Mouse (Mus musculus) adrenal gland, postnatal 10 days (tissue): ENCODE measurements at regions not wholly inside any gene's neighbourhood (a gene's known extent, or its start where the extent isn't known, plus 50 kb on each side); places are given as distances from the start of the nearest gene placed in this dataset.
"Not testable (repeated sequence)": the region's sequence is repeated elsewhere in the genome, so short reads cannot be mapped to it uniquely, and the experiment has no call there.

Source experiments
- DNase-seq: peaks from one replicate; pipeline ENCODE4 v3.0.0; 2021; ENCODE audit warnings: mixed read lengths

DNA sequence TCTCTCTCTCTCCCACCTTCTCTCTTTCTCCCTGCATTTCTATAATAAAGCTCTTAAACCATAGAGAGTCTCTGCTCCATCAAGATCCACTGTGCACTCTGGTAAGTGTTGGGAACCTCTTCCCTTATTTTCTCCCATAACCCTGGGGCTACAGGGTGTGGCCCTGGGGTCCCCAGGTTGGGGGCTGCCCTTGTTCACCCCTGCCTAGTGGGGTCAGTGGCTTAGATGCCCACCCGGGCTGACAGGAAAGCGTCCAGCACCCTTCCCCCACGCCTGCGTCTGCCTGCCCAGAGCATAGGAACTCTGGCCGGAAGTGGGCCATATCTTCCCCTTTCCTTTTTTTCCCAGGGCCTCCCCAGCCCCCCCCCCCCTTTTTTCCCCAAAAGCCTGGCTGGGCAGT, 534.0 kb downstream of the Hdgfl1 start:
- no peak for DNase-seq

DNA sequence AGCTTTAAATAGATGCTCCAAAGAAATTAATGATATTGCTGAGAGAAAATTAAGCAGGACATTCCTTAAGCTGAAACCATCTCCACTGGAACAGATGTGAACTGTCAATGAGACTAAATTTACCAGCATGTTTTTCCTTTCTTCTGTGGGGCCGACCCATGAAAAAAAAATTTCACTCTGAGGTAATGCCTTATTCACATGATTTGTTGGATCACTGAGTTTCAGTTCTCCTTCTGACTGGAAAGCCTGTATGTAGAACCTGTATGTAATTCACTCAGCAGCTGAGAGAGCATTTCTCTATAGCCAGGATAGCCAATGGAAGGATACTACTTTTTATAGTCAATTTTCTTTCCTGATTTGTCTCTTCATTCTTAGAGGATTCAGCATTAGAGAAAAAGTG, 535.3 kb downstream of the Hdgfl1 start:
- no peak for DNase-seq

GRCm38 (mm10) chr13:26217299-26217698, 552.7 kb downstream of the Hdgfl1 start:
- no peak for DNase-seq

- no peak for DNase-seq
These were observed 553.4 kb downstream of the Hdgfl1 start for GRCm38 (mm10) chr13:26216579-26216978.

- no peak for DNase-seq
These were observed 564.3 kb downstream of the Hdgfl1 start for GRCm38 (mm10) chr13:26205532-26206105.

GRCm38 (mm10) chr13:26194646-26195045, 575.3 kb downstream of the Hdgfl1 start:
- DNase-seq, result no peak

DNA sequence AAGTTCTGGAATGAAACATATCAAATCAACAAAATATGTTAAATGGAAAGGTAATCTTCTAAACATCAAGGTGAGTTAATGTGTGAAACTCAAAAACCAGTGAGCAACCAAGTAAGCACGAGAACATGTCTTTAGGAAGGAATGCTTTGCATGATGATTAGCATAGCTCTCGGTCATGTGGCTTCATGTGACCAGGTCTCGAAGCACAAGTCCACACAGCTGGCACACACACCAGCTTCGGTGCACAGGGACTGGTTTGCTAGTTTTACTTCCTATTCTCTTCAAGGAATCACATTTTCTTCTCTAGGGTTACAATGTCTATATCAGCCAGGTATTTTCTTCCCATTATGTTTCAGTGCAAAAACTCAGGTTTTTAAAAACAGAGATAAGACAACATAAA, 586.1 kb downstream of the Hdgfl1 start:
- DNase-seq, result no peak

DNA sequence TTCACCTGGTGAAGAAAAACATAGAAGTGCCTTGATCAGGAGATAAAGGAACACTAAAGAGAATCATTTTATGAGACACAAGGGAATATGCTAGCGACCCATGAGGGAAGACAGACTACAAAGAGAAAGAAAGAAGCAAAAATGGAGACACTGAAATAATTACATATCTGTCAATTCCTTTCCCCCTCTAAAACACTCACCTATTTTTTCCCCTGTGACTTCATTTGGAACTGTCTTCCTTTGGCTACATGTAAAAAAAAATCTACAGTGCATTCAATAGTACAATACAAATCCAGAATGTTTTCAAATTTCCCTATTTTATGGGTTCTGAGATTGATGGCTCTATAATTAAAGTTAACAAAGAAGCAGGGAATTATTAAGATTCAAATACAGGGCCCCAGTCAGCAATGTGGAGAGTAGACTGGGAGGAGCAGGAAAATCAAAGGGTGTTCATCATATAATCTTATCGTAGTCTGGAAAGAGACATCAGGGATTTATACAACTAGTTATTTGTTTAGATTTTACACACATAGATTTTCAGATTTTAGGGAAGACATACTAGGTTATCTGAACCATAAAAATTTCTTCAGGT, 598.0 kb downstream of the Hdgfl1 start:
- no peak for DNase-seq

GRCm38 (mm10) chr13:26169641-26170040, 600.3 kb downstream of the Hdgfl1 start:
- DNase-seq, result no peak

DNA sequence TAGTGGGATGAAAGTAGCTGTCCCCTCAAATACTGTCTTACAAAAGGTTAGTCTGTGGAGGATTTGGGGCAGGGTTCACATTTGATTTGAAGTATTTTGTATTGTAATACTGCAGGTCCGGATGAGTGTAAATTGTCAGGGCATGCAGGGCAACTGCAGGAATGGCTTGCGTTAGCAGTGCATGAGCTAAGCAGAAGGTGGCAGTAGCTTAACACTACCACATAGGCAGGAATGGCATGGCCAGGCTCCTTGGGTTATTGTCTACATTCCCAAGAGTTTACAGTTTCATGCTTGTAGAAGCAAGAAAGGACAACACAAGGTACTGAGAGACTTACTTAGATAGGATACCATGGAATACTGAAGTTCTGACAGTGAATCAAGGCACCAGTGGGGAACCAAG, 611.3 kb downstream of the Hdgfl1 start:
- DNase-seq, result no peak

DNA sequence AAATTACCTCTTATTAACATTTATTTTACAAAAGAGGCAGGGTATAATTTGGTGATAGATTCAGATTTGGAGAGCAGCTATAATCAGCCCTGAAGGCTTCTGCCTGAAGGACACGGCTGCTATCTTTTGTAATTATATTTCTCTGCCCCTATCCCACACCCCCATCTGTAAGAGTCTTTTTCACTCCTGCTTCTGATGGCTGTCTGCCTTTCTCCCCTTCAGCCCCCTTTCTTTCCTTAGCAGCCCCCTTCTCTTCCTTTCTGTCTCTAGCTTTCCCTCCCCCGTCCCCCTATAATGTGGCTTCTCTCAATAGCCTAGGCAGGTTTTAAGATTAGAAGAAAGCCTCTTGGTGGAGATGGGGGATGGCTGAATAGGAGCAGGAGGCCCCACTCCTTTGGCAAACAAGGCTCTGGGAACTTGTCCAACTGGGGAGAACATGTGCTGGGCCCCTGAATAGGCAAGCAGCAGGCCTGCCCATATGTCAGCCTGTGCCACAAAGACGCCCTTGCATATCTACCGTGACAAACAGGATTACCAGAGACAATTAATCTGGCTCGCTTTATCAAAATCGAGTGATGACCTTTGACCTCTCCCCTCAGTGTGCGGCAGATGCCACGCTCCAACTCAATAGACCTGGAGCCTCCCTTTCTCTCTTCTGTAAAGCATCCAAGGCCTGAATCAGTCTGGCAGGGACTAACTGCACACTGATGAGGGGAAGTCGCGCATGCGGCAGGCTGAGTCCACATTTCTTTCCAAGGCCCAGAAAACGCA, 615.1 kb downstream of the Hdgfl1 start:
- DNase-seq, result no peak

GRCm38 (mm10) chr13:26154251-26154650, 615.7 kb downstream of the Hdgfl1 start:
- DNase-seq, result no peak

DNA sequence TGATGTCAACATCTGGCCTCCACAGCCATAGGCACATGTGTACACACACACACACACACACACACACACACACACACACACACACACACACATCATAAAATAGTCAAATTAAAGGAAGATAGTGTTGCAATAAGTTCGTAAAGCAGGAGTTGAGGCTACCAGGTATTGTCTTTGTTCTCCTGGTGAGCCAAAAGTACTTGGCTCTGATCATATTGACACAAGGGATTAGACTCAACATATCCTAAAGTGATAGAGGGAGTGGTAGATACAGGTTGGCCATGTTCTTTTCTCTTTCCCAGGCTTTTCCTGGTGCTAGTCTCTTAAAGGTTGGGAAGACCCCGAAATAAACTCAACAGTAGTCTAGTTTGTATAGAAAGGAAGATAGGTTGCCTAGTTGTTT, 616.9 kb downstream of the Hdgfl1 start:
- DNase-seq, result no peak

GRCm38 (mm10) chr13:26150426-26150825, 619.5 kb downstream of the Hdgfl1 start:
- DNase-seq, result no peak

DNA sequence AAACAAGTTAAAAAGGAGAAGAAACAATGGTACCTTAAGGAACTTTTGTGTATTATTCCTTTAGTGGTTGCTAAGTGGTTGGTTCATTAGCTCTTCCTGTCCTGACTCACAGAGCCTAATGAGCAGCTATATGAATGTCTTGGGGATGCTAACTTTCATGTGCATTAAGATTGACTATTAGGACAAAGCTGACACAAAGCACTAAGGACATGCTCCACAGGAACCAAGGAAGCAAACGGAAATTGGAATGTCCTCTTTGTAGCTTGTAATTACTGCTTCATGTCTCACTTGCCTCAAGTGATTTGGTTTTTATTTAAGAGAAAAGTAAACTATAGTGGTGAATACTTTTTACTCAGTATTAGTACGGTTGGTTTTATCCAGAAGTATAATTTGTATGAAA, 627.2 kb downstream of the Hdgfl1 start:
- DNase-seq, result no peak

GRCm38 (mm10) chr13:26119363-26119762, 650.6 kb downstream of the Hdgfl1 start:
- no peak for DNase-seq

GRCm38 (mm10) chr13:26114136-26114535, 655.8 kb downstream of the Hdgfl1 start:
- no peak for DNase-seq

- DNase-seq, result not testable (repeated sequence)
These were observed 656.2 kb downstream of the Hdgfl1 start for GRCm38 (mm10) chr13:26113723-26114122.

DNA sequence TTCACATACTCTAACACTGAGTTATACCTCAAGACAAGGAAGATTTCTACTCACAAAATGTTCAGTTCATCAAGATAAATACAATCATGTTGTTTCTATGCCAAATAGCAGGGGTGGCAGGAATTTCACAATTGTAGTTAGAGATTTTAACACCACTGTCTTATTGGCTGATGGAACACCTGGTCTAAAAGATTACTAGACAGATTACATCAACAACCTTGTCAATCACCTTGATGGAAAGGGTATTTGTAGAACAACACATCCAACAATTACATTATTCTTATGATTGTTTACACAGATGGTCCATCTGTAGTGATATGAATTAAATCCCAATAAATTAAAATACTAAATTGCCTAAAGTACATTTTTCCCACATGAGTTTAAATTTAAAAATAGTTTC, 657.4 kb downstream of the Hdgfl1 start:
- no peak for DNase-seq

DNA sequence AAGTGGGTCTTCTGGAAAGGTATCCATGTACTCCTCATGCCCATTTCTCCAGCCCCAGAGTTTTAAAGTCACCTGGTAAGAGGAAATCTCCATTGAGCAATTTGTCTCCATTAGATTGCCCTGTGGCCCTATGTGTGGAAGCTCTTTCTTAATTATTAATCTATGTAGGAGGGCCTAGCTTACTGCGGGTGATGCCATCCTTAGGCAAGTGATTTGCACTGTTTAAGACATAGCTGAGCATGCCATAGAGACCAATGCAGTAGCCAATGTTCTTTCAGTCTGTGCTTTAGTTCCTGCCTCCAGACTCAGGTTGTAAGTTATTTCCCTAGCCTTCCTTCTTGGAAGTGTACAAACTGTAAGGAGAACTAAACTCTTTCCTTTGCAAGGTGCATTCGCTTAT, 661.0 kb downstream of the Hdgfl1 start:
- DNase-seq, result no peak

DNA sequence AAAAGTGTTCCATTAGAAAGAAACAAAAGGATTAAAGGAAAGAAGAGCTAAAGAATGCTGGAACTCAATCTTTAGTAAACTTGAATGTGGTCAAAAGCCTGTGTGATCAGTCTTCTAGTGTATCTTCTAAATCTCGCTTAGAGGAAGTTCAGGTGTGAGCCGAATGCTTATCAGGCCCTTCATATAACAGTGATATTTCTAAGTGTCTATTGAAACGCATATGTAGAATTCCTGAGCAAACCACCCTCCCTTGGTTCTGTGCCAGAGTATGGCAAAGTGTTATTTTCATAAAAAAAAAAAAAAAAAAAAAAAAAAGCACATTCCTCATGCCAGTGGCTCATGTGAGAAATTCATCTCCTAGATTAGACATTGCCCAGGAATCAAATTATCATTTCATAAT, 681.2 kb downstream of the Hdgfl1 start:
- no peak for DNase-seq

- no peak for DNase-seq
These were observed 689.2 kb downstream of the Hdgfl1 start for GRCm38 (mm10) chr13:26080814-26081213.

- DNase-seq, result no peak
These were observed 689.7 kb downstream of the Hdgfl1 start for GRCm38 (mm10) chr13:26080302-26080701.

DNA sequence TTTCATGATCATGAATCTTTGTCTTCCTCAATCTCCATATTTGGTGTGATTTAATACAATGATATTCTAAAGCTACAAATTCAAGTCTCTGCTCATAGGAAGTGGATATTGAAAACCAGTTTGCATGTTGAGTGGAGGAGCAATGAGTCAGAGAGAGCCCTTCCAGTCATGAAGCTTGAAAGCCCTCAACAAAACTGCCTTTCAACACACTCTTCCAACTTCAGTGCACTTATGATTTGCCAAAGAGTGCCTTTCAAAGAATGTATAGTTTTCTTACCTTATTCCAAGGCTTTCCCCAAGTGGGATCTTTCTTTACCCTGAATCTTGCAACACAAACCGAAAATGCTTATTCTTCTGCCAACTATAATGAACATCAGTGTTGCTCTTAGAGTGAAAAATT, 690.6 kb downstream of the Hdgfl1 start:
- no peak for DNase-seq
